Mouse (Mus musculus) stomach, postnatal 0 days (tissue): ENCODE data around the gene Dph3.

Experiments
- CTCF ChIP-seq: IDR thresholded peaks from 2 replicates; pipeline ENCODE4 v1.5.1; 2016; ENCODE audit warnings: antibody characterized with exemption, low read depth, mild to moderate bottlenecking, moderate library complexity
- EP300 ChIP-seq: optimal IDR thresholded peaks from 2 replicates; pipeline ENCODE3; 2016; ENCODE audit warnings: antibody characterized with exemption

DNA sequence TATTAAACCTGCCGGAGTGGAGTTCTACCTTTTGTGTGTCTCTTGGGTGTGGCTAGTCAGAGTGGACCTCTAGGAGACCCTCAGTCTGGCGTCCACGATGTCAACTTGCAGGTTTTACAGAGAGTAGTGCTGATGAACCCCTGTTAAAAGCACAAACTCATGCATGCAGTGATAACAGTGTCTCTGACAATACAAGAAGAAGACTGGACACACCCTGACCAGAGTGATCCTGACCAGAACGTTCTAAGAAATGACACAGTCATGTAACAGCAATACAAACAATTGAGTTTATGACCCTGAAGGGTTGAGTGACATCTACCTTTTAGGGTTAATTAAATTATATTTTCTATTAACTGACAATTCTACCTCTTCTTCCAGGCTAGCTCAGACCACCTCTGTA, 27.9 kb downstream of the Dph3 start:
- TF ChIP-seq CTCF (no peak), EP300 (no peak)
